Mouse (Mus musculus) erythroblast, embryonic 14.5 days (primary cell): ENCODE results near the gene Il17rb.

Experiments
- GATA1 ChIP-seq: IDR thresholded peaks from 2 replicates; pipeline ENCODE4 v1.6.1; 2012; ENCODE audit warnings: low read length, inconsistent platforms, mixed read lengths
- TAL1 ChIP-seq: IDR thresholded peaks from 3 replicates; pipeline ENCODE4 v1.6.1; 2012; ENCODE audit warnings: low read length, inconsistent platforms, mixed read lengths

- TF ChIP-seq TAL1 = no peak
- no peak for TF ChIP-seq GATA1
These were observed 3.3 kb upstream of the Il17rb start for GRCm38 (mm10) chr14:30011886-30012560.
